Mouse (Mus musculus) intestine, embryonic 15.5 days (tissue): ENCODE data around the gene Hgfac. TPM values are rescaled to one million over a fixed set of nuclear protein-coding genes. Genes with fewer than 3 reads are reported as not detected.

Experiments used
- ATAC-seq: fragments of 200-750 bp; cut with Nextera tagmentation; 2 replicates; pipeline ENCODE4 v1.8.0; 2017; ENCODE audit warnings: moderate TSS enrichment, moderate library complexity
- H3K27ac ChIP-seq: fragments of 300-500 bp; sonication (generic); 2 replicates; pipeline ENCODE4 v1.5.1; 2015; ENCODE audit warnings: mild to moderate bottlenecking, inconsistent platforms
- H3K27me3 ChIP-seq: fragments of 300-500 bp; sonication (generic); replicated peaks from 2 replicates; pipeline ENCODE4 v1.6.1; 2015; ENCODE audit warnings: inconsistent platforms
- H3K36me3 ChIP-seq: fragments of 300-500 bp; sonication (generic); 2 replicates; pipeline ENCODE4 v1.6.1; 2015; ENCODE audit warnings: inconsistent platforms
- H3K4me1 ChIP-seq: fragments of 300-500 bp; sonication (generic); replicated peaks from 2 replicates; pipeline ENCODE4 v1.6.1; 2015; ENCODE audit warnings: inconsistent platforms
- H3K4me2 ChIP-seq: fragments of 300-500 bp; sonication (generic); replicated peaks from 2 replicates; pipeline ENCODE4 v1.6.1; 2015; ENCODE audit warnings: mild to moderate bottlenecking, inconsistent platforms
- H3K4me3 ChIP-seq: fragments of 300-500 bp; sonication (generic); replicated peaks from 2 replicates; pipeline ENCODE4 v1.5.1; 2015; ENCODE audit warnings: inconsistent platforms
- H3K9ac ChIP-seq: fragments of 300-500 bp; sonication (generic); 2 replicates; pipeline ENCODE4 v1.6.1; 2015; ENCODE audit warnings: inconsistent platforms
- H3K9me3 ChIP-seq: fragments of 300-500 bp; sonication (generic); 2 replicates; pipeline ENCODE4 v1.6.1; 2016; ENCODE audit warnings: inconsistent platforms
- WGBS: fragments of 180-500 bp; shearing (Covaris S2); methylation state at CpG from one replicate; pipeline ENCODE4 v1.1.7; 2015; 5-methylcytosine and 5-hydroxymethylcytosine counted together
- polyA plus RNA-seq: library from polyadenylated mRNA; unstranded; fragments of >200 nt; fragmentation: Nextera tagmentation; extraction: Ambion mirVana; gene quantifications from 2 replicates; pipeline ENCODE4 v1.2.1, GENCODE M21; 2015

Gene Hgfac
- polyA plus RNA-seq, 1 experiment from 2014 or later: 4.9 TPM

DNA sequence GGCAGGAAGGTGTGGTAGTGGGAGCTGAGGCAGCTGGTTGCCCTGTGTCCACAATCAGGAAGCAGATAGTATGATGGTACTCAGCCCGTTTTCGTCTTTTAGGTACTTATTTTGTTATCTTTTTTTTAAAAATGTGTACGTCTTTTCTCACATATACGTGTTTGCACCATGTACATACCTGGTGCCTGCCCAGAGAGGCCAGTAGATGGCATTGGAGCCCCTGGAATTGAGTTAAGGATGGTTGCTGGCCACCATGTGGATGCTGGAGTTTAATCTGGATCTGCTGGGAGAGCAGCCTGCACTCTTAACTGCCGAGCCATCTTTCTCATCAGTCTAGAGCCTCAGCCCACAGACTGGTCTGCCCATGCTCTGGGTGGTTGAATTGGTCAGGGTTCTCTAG lies 9.2 kb downstream of the Hgfac start:
- ATAC-seq: no peak
- no peaks in the 10 kb centered on the region; the same call in 1 of the 2 replicates for H3K27me3 ChIP-seq
- H3K27ac ChIP-seq: no peak overlapping the region
- no peaks in the 10 kb centered on the region for H3K9me3 ChIP-seq
- H3K4me3 ChIP-seq: no peak overlapping the region
- 79% methylated on average over 5 of the region's 5 CpGs for WGBS
- no peak overlapping the region for H3K4me2 ChIP-seq
- H3K9ac ChIP-seq: no peak overlapping the region
- 0 out of 2 replicates have a peak, but pooled peaks cover 2% of the 10 kb centered on the region for H3K4me1 ChIP-seq
- no peaks in the 10 kb centered on the region for H3K36me3 ChIP-seq

DNA sequence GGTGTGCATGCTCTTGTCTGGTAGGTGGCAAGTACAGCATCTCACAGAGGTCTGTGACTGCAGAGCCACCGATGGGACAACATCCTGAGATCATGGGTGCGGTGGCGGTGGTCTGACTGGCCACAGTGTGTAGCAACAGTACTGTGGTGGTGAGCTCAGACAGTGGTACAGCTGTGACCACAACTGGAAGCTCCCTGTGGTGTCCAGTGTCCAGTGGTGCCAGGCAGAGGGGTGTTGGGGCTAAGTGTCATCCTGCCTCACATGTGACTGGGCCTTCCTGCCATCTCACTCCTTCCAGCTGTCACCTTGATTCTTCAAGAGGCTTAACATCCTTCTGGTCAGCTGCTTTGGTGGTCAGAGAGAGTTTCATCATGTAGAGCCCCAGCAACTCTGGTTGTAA lies 13.3 kb downstream of the Hgfac start:
- no peak overlapping the region for H3K4me2 ChIP-seq
- no peak overlapping the region for H3K9ac ChIP-seq
- H3K9me3 ChIP-seq: no peaks in the 10 kb centered on the region
- no peak overlapping the region for H3K27ac ChIP-seq
- H3K27me3 ChIP-seq: peaks cover 34% of the 10 kb centered on the region
- H3K4me3 ChIP-seq: no peak overlapping the region
- 87% methylated on average over 3 of the region's 3 CpGs for WGBS
- ATAC-seq: no peak
- peaks cover 9% of the 10 kb centered on the region; the same call in 1 of the 2 replicates for H3K4me1 ChIP-seq
- no peaks in the 10 kb centered on the region for H3K36me3 ChIP-seq

DNA sequence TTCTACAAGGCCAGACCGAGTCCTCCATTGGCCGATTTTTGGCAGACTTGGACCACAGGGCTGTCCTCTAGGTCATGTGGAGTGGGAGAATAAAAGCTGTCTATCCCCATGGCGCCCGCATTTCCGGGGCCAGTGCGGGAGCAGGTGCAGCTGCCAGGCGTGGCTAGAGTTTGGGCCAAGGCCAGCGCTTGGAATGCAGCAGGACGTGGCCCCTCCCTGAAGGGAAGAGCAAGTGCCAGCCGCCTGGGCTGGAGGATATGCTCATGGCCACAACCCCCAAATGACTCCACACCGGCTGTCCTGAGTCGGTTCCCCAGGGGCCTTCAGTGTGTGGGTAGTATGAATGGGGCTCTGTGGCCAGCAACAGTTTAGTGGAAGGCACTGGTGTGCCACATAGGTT lies 13.8 kb downstream of the Hgfac start:
- 67% methylated on average over 12 of the region's 12 CpGs for WGBS
- Histone ChIP-seq H3K36me3 (no peaks in the 10 kb centered on the region), H3K9ac (no peak overlapping the region), H3K27ac (no peak overlapping the region), H3K9me3 (no peaks in the 10 kb centered on the region), H3K4me2 (no peak overlapping the region), H3K4me3 (no peak overlapping the region), H3K27me3 (peaks cover 34% of the 10 kb centered on the region), H3K4me1 (peaks cover 9% of the 10 kb centered on the region; the same call in 1 of the 2 replicates)
- ATAC-seq: peak; percentile 32

DNA sequence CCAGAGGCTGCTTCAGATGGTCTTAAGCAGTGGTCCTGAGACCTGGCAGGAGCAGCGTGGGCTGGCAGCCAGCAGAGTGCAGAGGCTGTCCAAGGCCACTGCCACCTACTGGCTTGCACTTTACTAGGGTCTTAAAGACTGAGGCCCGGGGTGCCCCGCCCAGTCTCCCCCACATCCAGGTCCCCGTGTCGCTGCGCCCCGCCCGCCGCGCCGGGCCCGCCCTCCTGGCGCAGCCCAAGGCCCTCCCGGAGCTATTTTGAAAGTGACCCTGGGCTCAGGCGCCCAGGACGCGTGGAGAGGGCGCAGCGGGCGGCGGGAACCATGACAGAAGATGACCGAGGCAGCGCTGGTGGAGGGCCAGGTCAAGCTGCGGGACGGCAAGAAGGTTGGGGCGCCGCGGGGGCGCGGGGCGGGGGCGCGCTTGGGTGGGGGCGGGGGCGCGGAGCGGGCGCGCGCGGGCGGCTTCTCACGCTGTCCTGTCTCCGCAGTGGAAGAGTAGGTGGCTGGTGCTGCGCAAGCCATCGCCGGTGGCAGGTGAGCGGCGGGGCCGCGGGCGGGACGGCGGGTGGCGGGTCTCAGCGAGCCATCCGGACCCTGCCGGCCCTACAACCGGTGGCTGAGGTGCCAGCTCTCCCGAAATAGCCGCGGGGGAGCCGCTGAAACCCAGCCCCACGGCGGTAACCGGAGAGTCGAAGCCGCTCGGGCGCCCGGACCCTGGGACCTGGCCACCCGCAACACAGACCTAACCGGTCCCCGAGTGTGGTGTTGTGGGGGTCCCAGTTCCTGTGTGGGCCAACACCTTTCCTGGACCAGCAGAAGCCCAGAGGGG lies 15.5 kb downstream of the Hgfac start, which contains the start of gene Dok7:
TSS of gene Dok7 (plus strand) at position 163 of the 829 bp plus-strand sequence.
- H3K9ac ChIP-seq: peak within 1 kb of the TSS; percentile 49
- H3K9me3 ChIP-seq: no peaks in the 10 kb centered on the region
- peaks cover 34% of the 10 kb centered on the region for H3K27me3 ChIP-seq
- no peak within 1 kb of the TSS for H3K27ac ChIP-seq
- no peaks in the 10 kb centered on the region for H3K36me3 ChIP-seq
- H3K4me1 ChIP-seq: peaks cover 9% of the 10 kb centered on the region; the same call in 1 of the 2 replicates
- ATAC-seq: peak; percentile 73
- H3K4me3 ChIP-seq: peak within 1 kb of the TSS; percentile 54
- peak within 1 kb of the TSS; percentile 95 for H3K4me2 ChIP-seq
- WGBS: 1% methylated on average over 67 of the region's 74 CpGs

DNA sequence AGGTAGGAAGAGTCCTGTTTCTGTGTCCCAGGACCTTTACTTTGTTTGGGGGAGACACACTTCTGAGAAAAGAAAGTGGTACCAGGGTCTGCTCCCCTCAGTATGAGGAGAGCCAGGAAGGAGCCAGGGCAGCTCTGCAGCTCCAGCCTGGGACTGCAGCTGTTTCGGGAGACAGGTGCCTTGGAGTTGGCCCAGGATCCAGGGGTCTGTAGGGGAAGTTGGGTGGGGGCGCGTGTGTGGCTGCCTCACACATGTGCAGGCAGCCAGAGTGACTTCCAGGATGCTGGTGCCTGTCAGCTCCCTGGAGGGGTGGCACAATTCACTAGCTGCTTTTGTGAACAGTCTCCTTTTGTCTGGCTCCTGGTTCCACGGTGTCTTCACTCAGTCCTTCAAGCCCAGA lies 16.3 kb downstream of the Hgfac start:
- 26% methylated on average over 4 of the region's 4 CpGs for WGBS
- peak overlapping the region; percentile 95 for H3K4me2 ChIP-seq
- ATAC-seq: no peak
- H3K36me3 ChIP-seq: no peaks in the 10 kb centered on the region
- H3K27ac ChIP-seq: no peak overlapping the region
- no peak overlapping the region for H3K9ac ChIP-seq
- H3K4me1 ChIP-seq: peaks cover 9% of the 10 kb centered on the region; the same call in 1 of the 2 replicates
- peaks cover 34% of the 10 kb centered on the region for H3K27me3 ChIP-seq
- H3K4me3 ChIP-seq: peak overlapping the region; percentile 54
- H3K9me3 ChIP-seq: no peaks in the 10 kb centered on the region

DNA sequence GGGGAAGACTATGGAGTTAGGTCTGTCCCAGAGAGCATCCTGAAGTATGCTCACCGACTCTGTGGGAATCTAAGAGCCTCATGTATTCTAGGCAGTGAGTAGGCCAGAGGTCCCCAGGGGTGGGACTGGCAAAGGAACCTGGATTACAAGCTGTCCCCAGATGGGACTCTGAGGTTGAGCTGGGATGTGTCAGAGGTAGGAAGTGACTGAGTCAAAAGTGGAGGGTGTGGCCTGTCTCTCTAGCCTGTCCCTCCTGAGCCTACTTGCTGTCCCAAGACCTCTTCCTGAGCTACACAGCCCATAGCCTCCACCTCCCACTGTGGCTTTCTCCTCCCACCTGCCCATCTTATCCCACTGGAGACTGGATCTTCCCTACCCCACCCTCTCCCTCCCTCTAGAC lies 16.9 kb downstream of the Hgfac start:
- no peak for ATAC-seq

DNA sequence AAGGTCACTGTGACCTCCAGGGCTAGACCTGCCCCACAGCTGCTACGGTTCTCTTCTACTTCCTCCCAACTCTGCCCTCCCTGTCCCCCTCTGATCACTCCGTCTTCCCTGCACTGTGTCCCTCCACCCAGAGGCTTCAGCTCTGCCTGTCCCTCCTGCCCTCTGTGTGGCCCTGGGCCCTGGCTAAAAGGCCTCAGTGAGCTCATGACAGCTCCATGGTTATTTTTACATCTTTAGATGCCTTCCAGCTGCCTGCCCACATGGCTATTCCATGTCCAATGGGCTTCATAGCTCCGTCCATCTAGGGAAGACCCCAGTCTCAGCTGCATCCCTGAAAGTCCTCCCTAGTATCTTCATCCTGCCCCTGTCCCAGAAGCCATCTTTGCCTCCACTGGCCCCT lies 18.8 kb downstream of the Hgfac start:
- Histone ChIP-seq H3K4me2 (no peak overlapping the region), H3K27me3 (peaks cover 34% of the 10 kb centered on the region), H3K9me3 (no peaks in the 10 kb centered on the region), H3K36me3 (no peaks in the 10 kb centered on the region), H3K4me3 (no peak overlapping the region), H3K9ac (no peak overlapping the region), H3K4me1 (peaks cover 9% of the 10 kb centered on the region; the same call in 1 of the 2 replicates), H3K27ac (no peak overlapping the region)
- ATAC-seq: no peak
- 53% methylated on average over 3 of the region's 3 CpGs for WGBS

More for the DNA sequence above, 16.9 kb downstream of the Hgfac start:
- H3K27me3 ChIP-seq: peaks cover 34% of the 10 kb centered on the region
- H3K9me3 ChIP-seq: no peaks in the 10 kb centered on the region
- no peak overlapping the region for H3K9ac ChIP-seq
- H3K36me3 ChIP-seq: no peaks in the 10 kb centered on the region
- H3K4me2 ChIP-seq: 0 out of 2 replicates have a peak overlapping the region, but pooled peaks have one; percentile 95
- no peak overlapping the region for H3K4me3 ChIP-seq
- H3K4me1 ChIP-seq: peaks cover 9% of the 10 kb centered on the region; the same call in 1 of the 2 replicates
- no peak overlapping the region for H3K27ac ChIP-seq
- 54% methylated on average over 1 of the region's 1 CpGs for WGBS

DNA sequence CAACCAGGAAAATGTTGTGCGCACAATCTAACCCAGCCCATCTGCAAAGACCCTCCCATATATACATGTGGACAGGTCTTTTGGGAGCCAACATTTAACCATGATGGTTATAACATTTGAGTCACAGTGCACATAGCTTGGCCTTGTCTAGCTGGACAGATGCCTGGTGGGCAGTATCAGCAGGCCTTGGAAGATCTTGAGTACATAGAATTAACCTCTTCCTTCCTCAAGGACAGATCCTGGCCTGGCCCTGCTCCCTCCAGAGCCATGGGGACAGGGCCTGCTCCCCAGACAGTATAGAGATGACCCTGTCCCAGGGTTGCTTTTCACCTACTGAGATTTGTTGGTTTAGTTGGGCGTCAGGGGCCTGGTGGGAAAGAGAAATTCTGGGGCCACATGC lies 28.5 kb downstream of the Hgfac start:
- no peak for ATAC-seq
- H3K9me3 ChIP-seq: no peaks in the 10 kb centered on the region
- no peaks in the 10 kb centered on the region for H3K27me3 ChIP-seq
- H3K36me3 ChIP-seq: no peaks in the 10 kb centered on the region
- H3K27ac ChIP-seq: no peak overlapping the region
- no peak overlapping the region for H3K4me2 ChIP-seq
- no peak overlapping the region for H3K9ac ChIP-seq
- WGBS: 92% methylated on average over 2 of the region's 2 CpGs
- no peak overlapping the region for H3K4me3 ChIP-seq
- no peaks in the 10 kb centered on the region for H3K4me1 ChIP-seq

DNA sequence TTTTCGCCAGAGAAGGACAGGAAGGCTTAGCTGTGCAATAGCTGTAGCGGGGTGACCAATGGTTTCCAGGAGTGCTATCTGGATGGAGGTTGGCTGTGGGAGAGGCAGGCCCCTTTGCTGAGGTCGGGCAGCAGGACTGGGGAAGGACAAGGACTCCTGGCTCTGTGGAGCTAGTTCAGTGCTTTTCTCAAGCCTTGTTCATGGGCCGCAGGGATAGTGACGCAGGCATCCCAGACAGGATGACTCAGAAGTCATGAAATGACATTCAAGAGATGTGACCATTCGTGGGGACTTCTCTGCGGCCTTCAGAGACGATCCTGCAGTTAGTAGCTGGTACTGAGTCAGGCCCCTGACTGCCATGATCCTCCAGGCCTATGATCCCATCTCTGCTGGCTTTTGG lies 29.0 kb downstream of the Hgfac start:
- 79% methylated on average over 8 of the region's 8 CpGs for WGBS
- H3K9me3 ChIP-seq: no peaks in the 10 kb centered on the region
- H3K27me3 ChIP-seq: no peaks in the 10 kb centered on the region
- ATAC-seq: no peak
- no peaks in the 10 kb centered on the region for H3K36me3 ChIP-seq
- H3K4me2 ChIP-seq: no peak overlapping the region
- no peaks in the 10 kb centered on the region for H3K4me1 ChIP-seq
- no peak overlapping the region for H3K27ac ChIP-seq
- H3K9ac ChIP-seq: no peak overlapping the region
- no peak overlapping the region for H3K4me3 ChIP-seq

DNA sequence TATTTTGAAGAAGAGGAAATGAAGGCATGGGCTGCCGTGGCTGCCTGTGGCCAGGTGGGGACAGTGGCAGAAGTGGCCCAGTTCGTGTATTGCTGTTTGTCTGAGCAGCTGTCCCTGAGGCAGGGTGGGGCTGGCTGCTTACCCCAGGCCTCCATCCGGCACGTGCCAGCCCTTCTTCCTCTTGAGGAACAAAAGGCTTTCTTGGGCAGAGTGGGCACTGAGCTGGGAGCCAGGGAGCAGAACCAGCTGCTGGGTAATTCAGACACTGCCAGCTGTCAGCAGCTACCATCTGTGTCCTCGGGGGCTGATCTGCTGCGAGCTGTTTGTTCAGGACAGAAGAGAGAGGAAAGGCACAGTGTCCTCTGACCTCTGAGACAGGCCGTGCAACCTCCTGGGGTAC lies 29.6 kb downstream of the Hgfac start:
- Histone ChIP-seq H3K27ac (no peak overlapping the region), H3K4me2 (no peak overlapping the region), H3K4me3 (no peak overlapping the region), H3K4me1 (no peaks in the 10 kb centered on the region), H3K27me3 (no peaks in the 10 kb centered on the region), H3K36me3 (no peaks in the 10 kb centered on the region), H3K9me3 (no peaks in the 10 kb centered on the region), H3K9ac (no peak overlapping the region)
- WGBS: 66% methylated on average over 7 of the region's 7 CpGs
- no peak for ATAC-seq

DNA sequence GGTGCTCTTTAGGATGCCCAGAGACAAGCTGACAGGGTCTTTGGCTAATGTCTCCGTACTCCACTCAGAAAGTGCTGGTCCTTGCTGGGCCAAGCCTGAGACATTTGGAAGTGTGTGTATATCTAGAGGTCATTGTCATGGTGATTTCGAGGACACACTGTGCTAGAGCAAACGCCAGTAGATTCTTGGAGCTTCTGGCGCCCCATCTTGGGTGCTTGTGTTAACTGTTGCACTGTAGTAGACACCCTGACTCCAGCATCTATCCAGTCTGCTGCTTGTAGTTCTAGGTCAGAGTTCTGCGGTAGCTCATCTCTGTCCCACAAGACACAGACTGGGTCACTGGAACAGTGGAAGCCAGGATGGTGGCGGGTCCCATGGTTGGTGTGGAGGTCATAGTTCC lies 30.5 kb downstream of the Hgfac start:
- no peaks in the 10 kb centered on the region for H3K27me3 ChIP-seq

DNA sequence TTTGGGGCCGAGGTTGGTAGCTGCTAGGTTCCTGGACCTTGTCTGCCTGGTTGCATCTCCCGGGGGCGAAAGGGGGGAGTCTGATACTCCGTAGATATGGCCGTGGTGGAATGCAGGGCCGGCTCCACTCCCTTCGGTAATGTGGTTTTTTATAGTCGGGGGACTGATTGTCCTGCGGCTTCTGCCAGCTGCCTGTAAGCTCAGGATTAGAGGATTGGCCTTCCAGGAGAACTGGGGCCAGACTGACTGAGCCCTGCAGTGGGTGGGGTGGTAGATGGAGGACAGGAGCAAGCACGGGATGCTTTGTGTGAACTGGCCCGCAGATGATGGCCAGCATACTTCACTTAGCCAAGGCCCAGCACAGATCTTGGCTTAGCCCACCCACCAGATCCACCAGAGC lies 31.9 kb downstream of the Hgfac start:
- no peak overlapping the region for H3K4me3 ChIP-seq
- no peak for ATAC-seq
- no peaks in the 10 kb centered on the region for H3K9me3 ChIP-seq
- no peak overlapping the region for H3K27ac ChIP-seq
- 77% methylated on average over 11 of the region's 11 CpGs for WGBS
- no peak overlapping the region for H3K4me2 ChIP-seq
- H3K4me1 ChIP-seq: no peaks in the 10 kb centered on the region
- H3K27me3 ChIP-seq: no peaks in the 10 kb centered on the region
- no peak overlapping the region for H3K9ac ChIP-seq
- H3K36me3 ChIP-seq: no peaks in the 10 kb centered on the region

More for the DNA sequence above, 30.5 kb downstream of the Hgfac start:
- Histone ChIP-seq H3K27ac (no peak overlapping the region), H3K4me3 (no peak overlapping the region), H3K9me3 (no peaks in the 10 kb centered on the region), H3K36me3 (no peaks in the 10 kb centered on the region), H3K4me2 (no peak overlapping the region), H3K9ac (no peak overlapping the region), H3K4me1 (no peaks in the 10 kb centered on the region)
- WGBS: 87% methylated on average over 6 of the region's 6 CpGs
- ATAC-seq: no peak

DNA sequence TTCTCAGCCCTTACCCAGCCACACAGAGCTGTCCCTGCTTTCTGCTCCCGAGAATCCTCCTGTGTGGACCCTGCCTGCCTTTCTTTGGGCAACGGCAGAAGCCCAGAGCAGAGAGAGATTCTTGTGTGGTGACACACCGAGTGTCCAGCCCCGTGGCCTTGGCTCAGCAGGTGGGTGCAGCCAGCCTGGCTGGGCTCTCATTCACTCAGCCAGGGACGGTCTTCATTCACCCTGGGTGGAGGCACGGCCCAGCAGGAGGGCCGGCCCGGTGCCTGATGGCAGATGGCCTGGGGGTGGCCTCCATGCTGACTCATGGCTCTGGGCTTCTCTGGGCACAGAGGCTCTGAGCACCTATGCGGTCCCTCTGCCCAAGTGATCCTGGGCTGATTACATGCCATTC lies 32.7 kb downstream of the Hgfac start:
- Histone ChIP-seq H3K9ac (no peak overlapping the region), H3K4me3 (no peak overlapping the region), H3K36me3 (no peaks in the 10 kb centered on the region), H3K27me3 (no peaks in the 10 kb centered on the region), H3K4me2 (no peak overlapping the region), H3K4me1 (no peaks in the 10 kb centered on the region), H3K9me3 (no peaks in the 10 kb centered on the region), H3K27ac (no peak overlapping the region)
- WGBS: 70% methylated on average over 9 of the region's 9 CpGs
- no peak for ATAC-seq
